Mouse (Mus musculus): ENCODE data around the gene Zfp663.

DNA sequence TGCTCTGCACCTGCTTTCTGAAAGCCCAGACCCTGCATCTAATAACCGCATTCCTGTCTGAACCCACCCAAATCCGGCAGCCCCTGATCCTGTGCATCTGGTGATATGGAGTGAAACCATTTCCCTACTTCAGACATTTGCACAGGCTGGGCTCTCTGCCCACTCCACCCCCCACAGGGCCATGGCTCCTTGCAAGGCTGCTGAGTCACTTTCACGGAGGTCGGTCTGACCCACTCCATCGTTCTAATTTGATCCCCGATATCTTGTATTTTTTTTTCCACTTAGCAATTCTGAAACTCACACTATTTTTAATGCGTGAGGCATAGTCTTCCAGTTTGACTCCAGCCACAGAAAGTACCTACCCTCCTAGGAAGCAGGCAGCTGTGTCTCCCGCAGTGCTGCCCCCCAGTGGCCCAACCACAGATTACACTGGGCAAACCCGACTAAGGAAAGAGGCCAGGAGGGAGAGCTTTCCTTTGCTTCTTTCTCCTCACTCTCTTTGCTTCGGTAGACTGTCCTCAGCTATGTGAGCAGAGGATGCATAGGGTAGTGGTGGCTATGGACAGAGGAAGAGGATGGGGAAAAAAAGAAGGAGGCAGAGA, 39.3 kb upstream of the Zfp663 start:
- TF ChIP-seq E2F4 (IDR thresholded peaks at IDR 0.05; ENCODE audit: insufficient read depth) (no peak), POLR2A (IDR thresholded peaks at IDR 0.05; ENCODE audit: insufficient read length, low read depth) (no peak), POLR2AphosphoS2 (IDR thresholded peaks at IDR 0.05; ENCODE audit: insufficient read length, low read depth) (no peak)
